Mouse (Mus musculus): ENCODE results near the gene Pim1.

DNA sequence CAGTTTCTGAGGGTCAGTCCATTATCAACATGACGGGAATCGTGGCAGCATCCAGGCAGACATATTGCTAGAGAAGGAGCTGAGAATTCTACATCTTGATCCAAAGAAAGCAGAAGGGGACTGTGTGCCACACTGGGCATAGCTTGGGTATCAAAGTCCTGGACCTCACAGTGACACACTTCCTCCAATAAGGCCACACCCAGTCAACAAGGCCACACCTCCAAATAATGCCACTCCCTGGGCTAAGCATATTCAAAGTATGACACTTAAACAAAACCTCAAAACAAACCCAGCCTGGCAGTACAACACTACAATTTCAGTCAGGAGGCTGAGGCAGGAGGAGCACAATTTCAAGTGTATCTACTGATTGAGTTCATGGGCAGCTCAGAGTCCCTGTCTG is 7.3 kb upstream of the Pim1 start:
- TF ChIP-seq CTCF (conservative IDR thresholded peaks at IDR 0.05; ENCODE audit: low read length) (no peak), NANOG (IDR thresholded peaks at IDR 0.05; ENCODE audit: borderline replicate concordance, low read length) (no peak)

Measured in E14TG2a.4 (cell line).